Mouse (Mus musculus): Measurements from ENCODE around the gene Thra. TPM values are rescaled to one million over a fixed set of nuclear protein-coding genes. Genes with fewer than 3 reads are reported as not detected.

Gene Thra
- total and polyA plus RNA-seq, 3 experiments = 1.1 to 3.9 (median 3.8) TPM

- TF ChIP-seq TBP (conservative IDR thresholded peaks at IDR 0.05; ENCODE audit: low read depth, low read length) = 0 out of 2 replicates have a peak, but pooled peaks have one; percentile 59
- peak; percentile 86 for TF ChIP-seq IRF4 (IDR thresholded peaks at IDR 0.05; ENCODE audit: low read depth, low read length)
- no peak for TF ChIP-seq ZKSCAN1 (IDR thresholded peaks at IDR 0.05; ENCODE audit: borderline replicate concordance, low read depth, low read length)
- TF ChIP-seq ZMIZ1 (IDR thresholded peaks at IDR 0.05; ENCODE audit: low read depth, low read length) = peak; percentile 84
- peak; percentile 77 for TF ChIP-seq CHD2 (IDR thresholded peaks at IDR 0.05; ENCODE audit: low read length)
- peak; percentile 91 for TF ChIP-seq RAD21 (IDR thresholded peaks at IDR 0.05; ENCODE audit: low read depth, low read length)
- TF ChIP-seq JUN (IDR thresholded peaks at IDR 0.05; ENCODE audit: insufficient read depth, low read depth, low read length) = no peak; the same call in 1 of the 2 replicates
- peak; percentile 90 for TF ChIP-seq MEF2A (IDR thresholded peaks at IDR 0.05; ENCODE audit: borderline replicate concordance, low read depth, low read length)
- no peak for TF ChIP-seq CHD1 (IDR thresholded peaks at IDR 0.05; ENCODE audit: low read depth, low read length)
- peak; percentile 90 for TF ChIP-seq USF1 (IDR thresholded peaks at IDR 0.05; ENCODE audit: low read depth, low read length)
- peak; percentile 100 for TF ChIP-seq SIN3A (IDR thresholded peaks at IDR 0.05; ENCODE audit: low read length)
- TF ChIP-seq MYC (IDR thresholded peaks at IDR 0.05; ENCODE audit: low read depth, low read length) = peak; percentile 100
- TF ChIP-seq MAZ (IDR thresholded peaks at IDR 0.05; ENCODE audit: low read depth, low read length) = peak; percentile 93
- peak; percentile 54; the same call in 1 of the 2 replicates for TF ChIP-seq ZNF384 (IDR thresholded peaks at IDR 0.05; ENCODE audit: low read depth, low read length)
- TF ChIP-seq NRF1 (IDR thresholded peaks at IDR 0.05; ENCODE audit: low read depth, low read length) = peak; percentile 37; the same call in 1 of the 2 replicates
- TF ChIP-seq MAX (IDR thresholded peaks at IDR 0.05; ENCODE audit: low read length) = peak; percentile 100
- peak; percentile 45 to 99; a peak in 3 of 4 replicates for TF ChIP-seq CTCF (conservative IDR thresholded peaks at IDR 0.05 in 1 of 2, IDR thresholded peaks at IDR 0.05 in 1 of 2; ENCODE audit: low read depth in 2 of 2, low read length in 2 of 2)
- TF ChIP-seq USF2 (conservative IDR thresholded peaks at IDR 0.05; ENCODE audit: low read depth, low read length) = peak; percentile 83
- TF ChIP-seq UBTF (IDR thresholded peaks at IDR 0.05; ENCODE audit: low read depth, low read length) = peak; percentile 66
- TF ChIP-seq ETS1 (conservative IDR thresholded peaks at IDR 0.05; ENCODE audit: low read depth, low read length) = peak; percentile 71
- no peak; the same call in 1 of the 2 replicates for TF ChIP-seq EP300 (IDR thresholded peaks at IDR 0.05; ENCODE audit: low read length)
Measured at GRCm38 (mm10) chr11:98788550-98789218, 48.2 kb downstream of the Thra start (continued).

- Histone ChIP-seq H3K4me3 (replicated peaks in 1 of 3; ENCODE audit: low read depth in 2 of 3, low read length in 2 of 3, poor library complexity in 1 of 3) (peak overlapping the region; percentile 66 to 78 (median 72)), H3K27ac (ENCODE audit: insufficient read depth, low read depth) (peak overlapping the region; percentile 21; the same call in 1 of the 2 replicates), H3K27me3 (replicated peaks) (peaks cover 9% of the 10 kb centered on the region), H3K36me3 (replicated peaks in 1 of 2; ENCODE audit: control insufficient read depth in 1 of 2, insufficient read depth in 1 of 2, low read length in 1 of 2) (peaks cover 0 to 2% of the 10 kb centered on the region in 2 experiments), H3K79me2 (replicated peaks; ENCODE audit: control insufficient read depth, extremely low read depth, insufficient read depth, poor library complexity, severe bottlenecking) (0 out of 2 replicates have a peak, but pooled peaks cover 3% of the 10 kb centered on the region), H3K9me3 (replicated peaks; ENCODE audit: low read length) (no peaks in the 10 kb centered on the region), H3K4me1 (ENCODE audit: control insufficient read depth in 1 of 2, insufficient read depth in 2 of 2) (peaks cover 2 to 66% of the 10 kb centered on the region in 2 experiments), H3K9ac (ENCODE audit: insufficient read depth, low read depth) (peak overlapping the region; percentile 81), H3K4me2 (ENCODE audit: insufficient read depth, low read depth, poor library complexity, severe bottlenecking) (peak overlapping the region; percentile 94)
- DNase-seq (ENCODE audit: extremely low read depth) = no peak
- dilution Hi-C loops (cut with MboI; ENCODE audit: extremely low pct_ligation_motif_present, extremely low pct_unique_long_range_greater_than_20kb, low sequenced_read_pairs) = no loop called here
- in situ Hi-C loops (cut with MboI; ENCODE audit: low pct_ligation_motif_present, low pct_unique_long_range_greater_than_20kb, low sequenced_read_pairs) = loop anchor here (5.0 to 10.0 kb wide), 2 partner anchors 65 to 92 kb away; partner anchors contain the start of gene Med24
- TF ChIP-seq EP300 (IDR thresholded peaks at IDR 0.05; ENCODE audit: low read length) (no peak; the same call in none of the 2 replicates), POLR2AphosphoS2 (IDR thresholded peaks at IDR 0.05; ENCODE audit: low read depth, low read length) (no peak), ELF1 (IDR thresholded peaks at IDR 0.05; ENCODE audit: low read depth, low read length) (no peak), JUN (IDR thresholded peaks at IDR 0.05; ENCODE audit: insufficient read depth, low read depth, low read length) (no peak; the same call in 1 of the 2 replicates), IRF4 (IDR thresholded peaks at IDR 0.05; ENCODE audit: low read depth, low read length) (0 out of 2 replicates have a peak, but pooled peaks have one; percentile 6), TCF12 (IDR thresholded peaks at IDR 0.05; ENCODE audit: low read depth, low read length) (no peak), ZKSCAN1 (IDR thresholded peaks at IDR 0.05; ENCODE audit: borderline replicate concordance, low read depth, low read length) (no peak), ETS1 (conservative IDR thresholded peaks at IDR 0.05; ENCODE audit: low read depth, low read length) (no peak), CHD2 (IDR thresholded peaks at IDR 0.05; ENCODE audit: low read length) (no peak; the same call in 1 of the 2 replicates), BHLHE40 (IDR thresholded peaks at IDR 0.05; ENCODE audit: low read depth, low read length) (no peak), HCFC1 (IDR thresholded peaks at IDR 0.05; ENCODE audit: low read depth, low read length) (no peak), E2F4 (IDR thresholded peaks at IDR 0.05; ENCODE audit: insufficient replicate concordance, low read depth, low read length) (no peak), CHD1 (IDR thresholded peaks at IDR 0.05; ENCODE audit: low read depth, low read length) (no peak), MXI1 (IDR thresholded peaks at IDR 0.05; ENCODE audit: low read depth, low read length) (peak; percentile 40), MAFK (IDR thresholded peaks at IDR 0.05; ENCODE audit: insufficient replicate concordance, low read length) (no peak), SIN3A (IDR thresholded peaks at IDR 0.05; ENCODE audit: low read length) (peak; percentile 74), MAX (IDR thresholded peaks at IDR 0.05; ENCODE audit: low read length) (no peak; the same call in 1 of the 2 replicates), SMC3 (IDR thresholded peaks at IDR 0.05; ENCODE audit: low read depth, low read length) (no peak), ZNF384 (IDR thresholded peaks at IDR 0.05; ENCODE audit: low read depth, low read length) (peak; percentile 67; the same call in 1 of the 2 replicates), USF1 (IDR thresholded peaks at IDR 0.05; ENCODE audit: low read depth, low read length) (no peak), KAT2A (IDR thresholded peaks at IDR 0.05; ENCODE audit: insufficient replicate concordance, low read length) (no peak), NELFE (IDR thresholded peaks at IDR 0.05; ENCODE audit: low read depth, low read length) (no peak)
Measured at GRCm38 (mm10) chr11:98789219-98789807, 48.9 kb downstream of the Thra start.
